Mouse (Mus musculus) kidney, embryonic 15.5 days (tissue): ENCODE data around the gene Slc9a1. TPM values are rescaled to one million over a fixed set of nuclear protein-coding genes. Genes with fewer than 3 reads are reported as not detected.

Experiments used
- ATAC-seq: fragments of 200-750 bp; cut with Nextera tagmentation; replicated peaks from 2 replicates; pipeline ENCODE4 v1.8.0; 2017; ENCODE audit warnings: moderate TSS enrichment; ENCODE audit not compliant: low FRiP score
- H3K27ac ChIP-seq: fragments of 300-500 bp; sonication (generic); 2 replicates; pipeline ENCODE4 v1.5.1; 2015; ENCODE audit warnings: mild to moderate bottlenecking, inconsistent platforms
- H3K27me3 ChIP-seq: fragments of 300-500 bp; sonication (generic); 2 replicates; pipeline ENCODE4 v1.6.1; 2015; ENCODE audit warnings: inconsistent platforms
- H3K36me3 ChIP-seq: fragments of 300-500 bp; sonication (generic); 2 replicates; pipeline ENCODE4 v1.6.1; 2015; ENCODE audit warnings: inconsistent platforms
- H3K4me1 ChIP-seq: fragments of 300-500 bp; sonication (generic); 2 replicates; pipeline ENCODE4 v1.6.1; 2015; ENCODE audit warnings: inconsistent platforms
- H3K4me2 ChIP-seq: fragments of 300-500 bp; sonication (generic); 2 replicates; pipeline ENCODE4 v1.6.1; 2015; ENCODE audit warnings: moderate library complexity, mild to moderate bottlenecking, inconsistent platforms
- H3K4me3 ChIP-seq: fragments of 300-500 bp; sonication (generic); replicated peaks from 2 replicates; pipeline ENCODE4 v1.5.1; 2015; ENCODE audit warnings: mild to moderate bottlenecking, inconsistent platforms
- H3K9ac ChIP-seq: fragments of 300-500 bp; sonication (generic); 2 replicates; pipeline ENCODE4 v1.6.1; 2015; ENCODE audit warnings: mild to moderate bottlenecking, inconsistent platforms
- H3K9me3 ChIP-seq: fragments of 300-500 bp; sonication (generic); replicated peaks from 2 replicates; pipeline ENCODE4 v1.6.1; 2016; ENCODE audit warnings: inconsistent platforms
- WGBS: fragments of 180-500 bp; shearing (Covaris S2); methylation state at CpG from one replicate; pipeline ENCODE4 v1.1.7; 2015; ENCODE audit warnings: mixed read lengths; 5-methylcytosine and 5-hydroxymethylcytosine counted together
- polyA plus RNA-seq: library from polyadenylated mRNA; unstranded; fragments of >200 nt; fragmentation: Nextera tagmentation; extraction: Ambion mirVana; gene quantifications from 2 replicates; pipeline ENCODE4 v1.2.1, GENCODE M21; 2015

Slc9a1 gene
- polyA plus RNA-seq, 1 experiment from 2014 or later: 8.3 TPM

- Histone ChIP-seq H3K9ac (no peak overlapping the region), H3K4me1 (no peaks in the 10 kb centered on the region), H3K27ac (no peak overlapping the region), H3K4me2 (no peak overlapping the region), H3K36me3 (peaks cover 17% of the 10 kb centered on the region), H3K4me3 (no peak overlapping the region), H3K9me3 (no peaks in the 10 kb centered on the region), H3K27me3 (no peaks in the 10 kb centered on the region)
- no peak for ATAC-seq
- WGBS: 67% methylated on average over 5 of the region's 5 CpGs
Measured at GRCm38 (mm10) chr4:133426141-133426540, 56.6 kb downstream of the Slc9a1 start.

- ATAC-seq: no peak
- 82% methylated on average over 6 of the region's 6 CpGs for WGBS
- Histone ChIP-seq H3K9ac (no peak overlapping the region), H3K9me3 (no peaks in the 10 kb centered on the region), H3K27me3 (no peaks in the 10 kb centered on the region), H3K4me1 (peaks cover 5% of the 10 kb centered on the region; the same call in 1 of the 2 replicates), H3K36me3 (no peaks in the 10 kb centered on the region), H3K4me3 (no peak overlapping the region), H3K4me2 (no peak overlapping the region), H3K27ac (no peak overlapping the region)
Measured at GRCm38 (mm10) chr4:133431508-133431907, 62.0 kb downstream of the Slc9a1 start.

GRCm38 (mm10) chr4:133432560-133433171, 63.2 kb downstream of the Slc9a1 start:
- no peak overlapping the region for H3K4me3 ChIP-seq
- H3K4me2 ChIP-seq: peak overlapping the region; percentile 29; the same call in 1 of the 2 replicates
- no peak for ATAC-seq
- H3K27me3 ChIP-seq: no peaks in the 10 kb centered on the region
- 23% methylated on average over 17 of the region's 17 CpGs for WGBS
- no peak overlapping the region for H3K27ac ChIP-seq
- no peak overlapping the region for H3K9ac ChIP-seq
- no peaks in the 10 kb centered on the region for H3K36me3 ChIP-seq
- H3K9me3 ChIP-seq: no peaks in the 10 kb centered on the region
- H3K4me1 ChIP-seq: peaks cover 5% of the 10 kb centered on the region; the same call in 1 of the 2 replicates

- Histone ChIP-seq H3K4me3 (no peak overlapping the region), H3K9me3 (no peaks in the 10 kb centered on the region), H3K9ac (no peak overlapping the region), H3K27ac (no peak overlapping the region), H3K27me3 (no peaks in the 10 kb centered on the region), H3K4me2 (no peak overlapping the region), H3K36me3 (no peaks in the 10 kb centered on the region), H3K4me1 (peaks cover 33% of the 10 kb centered on the region)
- no peak for ATAC-seq
- 93% methylated on average over 11 of the region's 11 CpGs for WGBS
Measured at GRCm38 (mm10) chr4:133435921-133436320, 66.4 kb downstream of the Slc9a1 start.

GRCm38 (mm10) chr4:133439460-133440376, 70.2 kb downstream of the Slc9a1 start:
- 7% methylated on average over 17 of the region's 17 CpGs for WGBS
- peak overlapping the region; percentile 55 for H3K4me2 ChIP-seq
- H3K27me3 ChIP-seq: no peaks in the 10 kb centered on the region
- H3K36me3 ChIP-seq: no peaks in the 10 kb centered on the region
- H3K27ac ChIP-seq: peak overlapping the region; percentile 23; the same call in 1 of the 2 replicates
- peak overlapping the region; percentile 20 for H3K4me3 ChIP-seq
- 0 out of 2 replicates have a peak overlapping the region, but pooled peaks have one; percentile 16 for H3K9ac ChIP-seq
- H3K4me1 ChIP-seq: peaks cover 33% of the 10 kb centered on the region
- ATAC-seq: peak; percentile 78; the same call in 1 of the 2 replicates
- H3K9me3 ChIP-seq: no peaks in the 10 kb centered on the region

GRCm38 (mm10) chr4:133440377-133440795, 70.9 kb downstream of the Slc9a1 start:
- 5% methylated on average over 6 of the region's 6 CpGs for WGBS
- Histone ChIP-seq H3K36me3 (no peaks in the 10 kb centered on the region), H3K4me2 (peak overlapping the region; percentile 55), H3K9me3 (no peaks in the 10 kb centered on the region), H3K9ac (0 out of 2 replicates have a peak overlapping the region, but pooled peaks have one; percentile 16), H3K27ac (peak overlapping the region; percentile 23; the same call in 1 of the 2 replicates), H3K4me1 (peaks cover 33% of the 10 kb centered on the region), H3K27me3 (no peaks in the 10 kb centered on the region), H3K4me3 (peak overlapping the region; percentile 20)
- no peak; the same call in 1 of the 2 replicates for ATAC-seq

- H3K27ac ChIP-seq: no peak overlapping the region
- ATAC-seq: no peak
- H3K4me1 ChIP-seq: peaks cover 33% of the 10 kb centered on the region
- no peaks in the 10 kb centered on the region for H3K9me3 ChIP-seq
- H3K4me2 ChIP-seq: no peak overlapping the region
- 72% methylated on average over 3 of the region's 3 CpGs for WGBS
- H3K4me3 ChIP-seq: no peak overlapping the region
- no peaks in the 10 kb centered on the region for H3K36me3 ChIP-seq
- H3K9ac ChIP-seq: no peak overlapping the region
- H3K27me3 ChIP-seq: no peaks in the 10 kb centered on the region
Measured at GRCm38 (mm10) chr4:133442194-133442593, 72.7 kb downstream of the Slc9a1 start.

GRCm38 (mm10) chr4:133443085-133443484, 73.6 kb downstream of the Slc9a1 start:
- 64% methylated on average over 5 of the region's 5 CpGs for WGBS
- no peaks in the 10 kb centered on the region for H3K36me3 ChIP-seq
- peak overlapping the region; percentile 41; the same call in 1 of the 2 replicates for H3K27ac ChIP-seq
- peaks cover 30% of the 10 kb centered on the region for H3K4me1 ChIP-seq
- H3K9ac ChIP-seq: peak overlapping the region; percentile 12; the same call in 1 of the 2 replicates
- H3K9me3 ChIP-seq: no peaks in the 10 kb centered on the region
- H3K4me2 ChIP-seq: no peak overlapping the region
- peaks cover 4% of the 10 kb centered on the region; the same call in 1 of the 2 replicates for H3K27me3 ChIP-seq
- no peak overlapping the region for H3K4me3 ChIP-seq
- no peak for ATAC-seq

- H3K4me2 ChIP-seq: no peak overlapping the region
- no peaks in the 10 kb centered on the region for H3K36me3 ChIP-seq
- H3K4me1 ChIP-seq: peaks cover 16% of the 10 kb centered on the region
- H3K4me3 ChIP-seq: no peak overlapping the region
- H3K9ac ChIP-seq: no peak overlapping the region
- peaks cover 4% of the 10 kb centered on the region; the same call in 1 of the 2 replicates for H3K27me3 ChIP-seq
- no peak for ATAC-seq
- H3K9me3 ChIP-seq: no peaks in the 10 kb centered on the region
- WGBS: 88% methylated on average over 5 of the region's 5 CpGs
- H3K27ac ChIP-seq: no peak overlapping the region
Measured at GRCm38 (mm10) chr4:133445727-133446126, 76.2 kb downstream of the Slc9a1 start.

- H3K27me3 ChIP-seq: peaks cover 4% of the 10 kb centered on the region; the same call in 1 of the 2 replicates
- no peaks in the 10 kb centered on the region for H3K9me3 ChIP-seq
- WGBS: 66% methylated on average over 5 of the region's 5 CpGs
- no peak for ATAC-seq
- no peak overlapping the region for H3K9ac ChIP-seq
- peaks cover 13% of the 10 kb centered on the region for H3K4me1 ChIP-seq
- no peak overlapping the region for H3K4me2 ChIP-seq
- no peak overlapping the region for H3K4me3 ChIP-seq
- H3K27ac ChIP-seq: no peak overlapping the region
- H3K36me3 ChIP-seq: no peaks in the 10 kb centered on the region
Measured at GRCm38 (mm10) chr4:133447366-133447765, 77.9 kb downstream of the Slc9a1 start.

GRCm38 (mm10) chr4:133447967-133448366, 78.5 kb downstream of the Slc9a1 start:
- H3K27me3 ChIP-seq: peaks cover 4% of the 10 kb centered on the region; the same call in 1 of the 2 replicates
- H3K4me1 ChIP-seq: peaks cover 12% of the 10 kb centered on the region
- no peak for ATAC-seq
- no peak overlapping the region for H3K4me3 ChIP-seq
- no peak overlapping the region for H3K27ac ChIP-seq
- H3K9ac ChIP-seq: no peak overlapping the region
- H3K36me3 ChIP-seq: no peaks in the 10 kb centered on the region
- 86% methylated on average over 11 of the region's 11 CpGs for WGBS
- H3K9me3 ChIP-seq: no peaks in the 10 kb centered on the region
- H3K4me2 ChIP-seq: no peak overlapping the region
